Mouse (Mus musculus): ENCODE measurements around the gene Wbp11.
"Not testable (repeated sequence)": the region's sequence is repeated elsewhere in the genome, so short reads cannot be mapped to it uniquely, and the experiment has no call there.

Gene Wbp11

GRCm38 (mm10) chr6:136803093-136803738 lies 24.8 kb downstream of the Wbp11 start:
- no peak for DNase-seq (ENCODE audit: low spot score in 2 of 2)

- no peak for DNase-seq (ENCODE audit: low spot score in 2 of 2)
Measured at GRCm38 (mm10) chr6:136801274-136801673, 26.8 kb downstream of the Wbp11 start.

- no peak for DNase-seq (ENCODE audit: low spot score in 2 of 2)
Measured at GRCm38 (mm10) chr6:136800710-136801109, 27.3 kb downstream of the Wbp11 start.

- not testable (repeated sequence) for DNase-seq (ENCODE audit: low spot score in 2 of 2)
Measured at GRCm38 (mm10) chr6:136797874-136798693, 29.9 kb downstream of the Wbp11 start.

- DNase-seq (ENCODE audit: low spot score in 2 of 2): no peak
Measured at GRCm38 (mm10) chr6:136795850-136796249, 32.2 kb downstream of the Wbp11 start.

GRCm38 (mm10) chr6:136795110-136795509 lies 32.9 kb downstream of the Wbp11 start:
- no peak for DNase-seq (ENCODE audit: low spot score in 2 of 2)

GRCm38 (mm10) chr6:136793831-136794525 lies 34.1 kb downstream of the Wbp11 start:
- DNase-seq (ENCODE audit: low spot score in 2 of 2): no peak

- DNase-seq (ENCODE audit: low spot score in 2 of 2): no peak
Measured at GRCm38 (mm10) chr6:136792884-136793758, 34.9 kb downstream of the Wbp11 start.

GRCm38 (mm10) chr6:136789391-136789971 lies 38.6 kb downstream of the Wbp11 start:
- DNase-seq (ENCODE audit: low spot score in 2 of 2): no peak

- peak in 1 of 2 experiments; percentile 20 for DNase-seq (ENCODE audit: low spot score in 2 of 2)
Measured at GRCm38 (mm10) chr6:136782761-136783160, 45.3 kb downstream of the Wbp11 start.

- no peak for DNase-seq (ENCODE audit: low spot score in 2 of 2)
Measured at GRCm38 (mm10) chr6:136782146-136782545, 45.9 kb downstream of the Wbp11 start.

- DNase-seq (ENCODE audit: low spot score in 2 of 2): no peak
Measured at GRCm38 (mm10) chr6:136781377-136781986, 46.6 kb downstream of the Wbp11 start, which contains the start of gene Gucy2c. Gene Gucy2c, minus strand, starts transcription at chr6:136781765.

- DNase-seq (ENCODE audit: low spot score in 2 of 2): no peak
Measured at GRCm38 (mm10) chr6:136776392-136776791, 51.6 kb downstream of the Wbp11 start.

- DNase-seq (ENCODE audit: low spot score in 2 of 2): no peak
Measured at GRCm38 (mm10) chr6:136769859-136770258, 58.2 kb downstream of the Wbp11 start.

GRCm38 (mm10) chr6:136769143-136769542 lies 58.9 kb downstream of the Wbp11 start:
- DNase-seq (ENCODE audit: low spot score in 2 of 2): no peak

- DNase-seq (ENCODE audit: low spot score in 2 of 2): no peak
Measured at GRCm38 (mm10) chr6:136763912-136764311, 64.1 kb downstream of the Wbp11 start.
